Mouse (Mus musculus) adipocyte (in vitro differentiated cells): ENCODE results near the gene Rln1.

Experiments used
- DNase-seq: peaks from one replicate; pipeline ENCODE4 v3.0.0-alpha.2; 2016; ENCODE audit warnings: low spot score

Rln1 gene

GRCm38 (mm10) chr19:29334068-29334745, at the start of gene Rln1:
Gene Rln1, minus strand, starts transcription at chr19:29334670.
- DNase-seq = no peak

- DNase-seq = no peak
These were observed 48.9 kb upstream of the Rln1 start for GRCm38 (mm10) chr19:29383368-29383767.

GRCm38 (mm10) chr19:29379839-29380603, 45.6 kb upstream of the Rln1 start:
- no peak for DNase-seq

- DNase-seq = no peak
These were observed 41.9 kb upstream of the Rln1 start for GRCm38 (mm10) chr19:29376382-29376781.

GRCm38 (mm10) chr19:29374947-29375346, 40.5 kb upstream of the Rln1 start:
- no peak for DNase-seq

- DNase-seq = no peak
These were observed 39.0 kb upstream of the Rln1 start for GRCm38 (mm10) chr19:29373438-29373837.

GRCm38 (mm10) chr19:29372621-29373020, 38.2 kb upstream of the Rln1 start:
- DNase-seq = no peak

- peak; percentile 73 for DNase-seq
These were observed 37.7 kb upstream of the Rln1 start for GRCm38 (mm10) chr19:29372138-29372537.

- DNase-seq = no peak
These were observed 37.0 kb upstream of the Rln1 start for GRCm38 (mm10) chr19:29371284-29372081.

GRCm38 (mm10) chr19:29370545-29371283, 36.2 kb upstream of the Rln1 start:
- DNase-seq = no peak

GRCm38 (mm10) chr19:29370112-29370511, 35.6 kb upstream of the Rln1 start:
- peak; percentile 84 for DNase-seq

- no peak for DNase-seq
These were observed 34.3 kb upstream of the Rln1 start for GRCm38 (mm10) chr19:29368671-29369309.

GRCm38 (mm10) chr19:29368041-29368440, 33.6 kb upstream of the Rln1 start:
- no peak for DNase-seq

- DNase-seq = peak; percentile 70
These were observed 32.6 kb upstream of the Rln1 start, which contains the start of the genes Plgrkt and Cd274 for GRCm38 (mm10) chr19:29366969-29367622. Gene Plgrkt, minus strand, starts transcription at chr19:29367390. Gene Cd274, plus strand, starts transcription at chr19:29367455.

GRCm38 (mm10) chr19:29366226-29366968, 31.9 kb upstream of the Rln1 start:
- DNase-seq = no peak

- DNase-seq = no peak
These were observed 30.6 kb upstream of the Rln1 start for GRCm38 (mm10) chr19:29365105-29365504.

GRCm38 (mm10) chr19:29364076-29364475, 29.6 kb upstream of the Rln1 start:
- DNase-seq = no peak

GRCm38 (mm10) chr19:29363557-29363956, 29.1 kb upstream of the Rln1 start:
- DNase-seq = no peak

- DNase-seq = no peak
These were observed 27.9 kb upstream of the Rln1 start for GRCm38 (mm10) chr19:29362173-29362930.
